Mouse (Mus musculus): Measurements from ENCODE around the gene Tmcc1.

Tmcc1 gene

GRCm38 (mm10) chr6:115991108-115991880 is 202.0 kb downstream of the Tmcc1 start:
- peak; percentile 68 for DNase-seq

GRCm38 (mm10) chr6:115990479-115990878 is 202.8 kb downstream of the Tmcc1 start:
- DNase-seq: no peak

GRCm38 (mm10) chr6:115990056-115990455 is 203.2 kb downstream of the Tmcc1 start:
- no peak for DNase-seq

GRCm38 (mm10) chr6:115989607-115990006 is 203.7 kb downstream of the Tmcc1 start:
- no peak for DNase-seq

DNA sequence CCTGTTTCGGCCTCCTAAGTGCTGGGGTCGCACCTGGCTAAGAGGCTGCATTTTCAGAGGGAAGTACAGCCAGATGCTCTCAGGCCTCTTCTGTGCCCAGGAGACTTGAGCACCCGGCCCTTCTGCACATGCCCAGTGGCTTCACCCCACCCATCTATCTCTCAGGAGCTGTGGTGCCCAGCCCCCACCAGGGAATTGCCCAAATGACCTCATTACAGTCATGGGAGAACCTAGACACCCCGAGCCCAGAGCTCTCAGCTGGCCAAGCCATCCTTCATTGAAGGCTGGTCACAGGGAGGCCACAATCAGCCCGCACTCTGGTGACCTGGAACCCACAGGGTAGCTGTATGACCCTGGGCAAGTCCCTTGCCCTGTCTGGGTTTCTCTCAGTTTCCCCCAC is 204.3 kb downstream of the Tmcc1 start:
- DNase-seq: no peak

- DNase-seq: no peak
Measured at GRCm38 (mm10) chr6:115987096-115987747, 206.1 kb downstream of the Tmcc1 start.

- DNase-seq: no peak
Measured at GRCm38 (mm10) chr6:115986472-115987095, 206.7 kb downstream of the Tmcc1 start.

DNA sequence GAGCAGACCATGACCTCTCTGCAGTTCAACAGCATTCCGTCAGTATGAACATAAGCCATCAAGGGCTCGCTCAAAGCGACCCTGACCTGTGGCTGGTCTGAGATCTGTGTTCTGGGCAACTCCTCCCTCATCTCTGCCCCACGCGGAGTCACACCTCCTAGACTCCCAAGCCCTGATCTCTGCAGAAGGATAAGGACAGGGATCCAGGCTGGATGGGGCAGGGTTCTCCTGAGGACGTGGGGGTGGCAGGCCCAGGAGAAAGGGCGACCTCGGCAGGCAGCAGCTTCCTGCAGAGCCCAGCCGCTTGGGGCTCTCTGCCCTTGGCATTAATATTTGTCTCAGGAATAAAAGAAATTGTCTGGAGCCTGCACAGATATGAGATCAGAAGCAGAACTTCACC is 207.7 kb downstream of the Tmcc1 start:
- no peak for DNase-seq

- no peak for DNase-seq
Measured at GRCm38 (mm10) chr6:115984580-115984979, 208.7 kb downstream of the Tmcc1 start.

- DNase-seq: peak; percentile 64
Measured at GRCm38 (mm10) chr6:115983306-115984038, 209.8 kb downstream of the Tmcc1 start.

- no peak for DNase-seq
Measured at GRCm38 (mm10) chr6:115982889-115983288, 210.4 kb downstream of the Tmcc1 start.

DNA sequence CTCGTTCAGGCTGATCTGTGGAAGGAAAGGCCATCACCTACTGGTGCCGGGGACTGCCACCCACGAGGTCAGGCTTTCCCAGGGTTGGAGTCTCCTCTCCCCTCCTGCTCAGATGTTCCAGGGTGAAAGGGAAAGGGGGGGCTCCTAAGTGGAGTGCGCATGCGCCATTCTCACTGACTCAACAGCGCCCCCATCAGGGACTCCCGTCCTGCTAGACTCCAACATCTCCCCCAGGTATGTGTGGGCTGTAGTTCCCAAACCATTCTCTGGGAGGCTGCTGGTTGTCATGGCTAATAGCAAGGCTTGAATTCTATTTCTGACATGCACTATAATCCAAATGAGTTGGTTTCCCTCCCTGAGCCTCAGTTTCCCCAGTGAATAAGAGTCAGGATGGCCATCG is 214.7 kb downstream of the Tmcc1 start:
- DNase-seq: no peak

- no peak for DNase-seq
Measured at GRCm38 (mm10) chr6:115977810-115978209, 215.5 kb downstream of the Tmcc1 start.

DNA sequence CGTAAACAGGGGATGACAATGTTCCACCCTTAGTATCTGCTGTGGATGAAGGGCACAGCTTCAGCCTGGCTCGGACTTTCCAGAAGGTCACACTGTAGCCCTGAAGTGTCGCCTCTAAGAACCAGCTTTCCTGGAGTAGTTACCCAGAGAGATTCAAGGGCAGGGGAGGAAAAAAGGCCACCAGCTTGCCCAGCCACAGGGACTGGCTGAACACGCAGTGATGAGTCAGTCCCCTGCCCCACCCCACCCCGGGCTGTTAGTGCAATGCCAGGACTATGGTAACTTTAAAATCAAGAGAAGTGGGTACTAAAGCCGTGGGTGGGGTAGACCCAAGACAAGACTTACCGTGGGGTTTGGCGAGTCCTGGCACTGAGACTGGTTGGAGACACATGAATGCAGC is 217.7 kb downstream of the Tmcc1 start:
- no peak for DNase-seq

- no peak for DNase-seq
Measured at GRCm38 (mm10) chr6:115973881-115974662, 219.2 kb downstream of the Tmcc1 start.

- DNase-seq: no peak
Measured at GRCm38 (mm10) chr6:115973139-115973875, 220.0 kb downstream of the Tmcc1 start.

DNA sequence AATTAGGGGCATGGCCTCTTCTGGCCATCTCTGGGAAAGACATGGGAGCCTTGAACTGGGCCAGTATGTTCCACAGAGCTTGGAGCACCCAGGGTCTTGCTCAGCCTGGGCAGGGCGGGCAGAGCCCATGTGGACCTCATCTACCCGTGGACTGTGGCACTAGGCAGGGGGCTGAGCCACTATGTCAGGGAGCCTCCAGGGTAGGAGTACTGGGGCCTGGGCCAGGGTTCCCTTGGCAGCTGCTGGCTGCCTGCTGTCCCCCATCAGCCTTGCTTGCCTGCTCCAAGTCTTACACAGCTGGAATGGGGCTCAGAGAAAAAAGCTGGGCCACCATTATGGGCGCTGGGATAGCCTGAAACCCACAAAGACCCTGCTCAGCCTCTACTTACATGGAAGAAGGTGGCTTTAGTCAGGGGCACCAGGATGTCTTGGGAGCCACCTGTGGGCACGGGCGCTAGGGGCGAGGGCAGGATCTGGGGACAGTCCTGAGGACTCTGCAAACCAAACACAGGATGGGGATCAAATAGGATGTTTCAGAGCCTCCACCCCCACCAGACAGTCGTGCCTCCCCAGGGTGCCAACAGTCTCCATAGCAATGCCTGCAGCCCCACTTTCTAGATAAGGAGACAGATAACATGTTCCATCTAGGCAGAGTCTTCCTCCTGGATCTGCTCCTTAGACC is 221.1 kb downstream of the Tmcc1 start:
- peak; percentile 57 for DNase-seq

DNA sequence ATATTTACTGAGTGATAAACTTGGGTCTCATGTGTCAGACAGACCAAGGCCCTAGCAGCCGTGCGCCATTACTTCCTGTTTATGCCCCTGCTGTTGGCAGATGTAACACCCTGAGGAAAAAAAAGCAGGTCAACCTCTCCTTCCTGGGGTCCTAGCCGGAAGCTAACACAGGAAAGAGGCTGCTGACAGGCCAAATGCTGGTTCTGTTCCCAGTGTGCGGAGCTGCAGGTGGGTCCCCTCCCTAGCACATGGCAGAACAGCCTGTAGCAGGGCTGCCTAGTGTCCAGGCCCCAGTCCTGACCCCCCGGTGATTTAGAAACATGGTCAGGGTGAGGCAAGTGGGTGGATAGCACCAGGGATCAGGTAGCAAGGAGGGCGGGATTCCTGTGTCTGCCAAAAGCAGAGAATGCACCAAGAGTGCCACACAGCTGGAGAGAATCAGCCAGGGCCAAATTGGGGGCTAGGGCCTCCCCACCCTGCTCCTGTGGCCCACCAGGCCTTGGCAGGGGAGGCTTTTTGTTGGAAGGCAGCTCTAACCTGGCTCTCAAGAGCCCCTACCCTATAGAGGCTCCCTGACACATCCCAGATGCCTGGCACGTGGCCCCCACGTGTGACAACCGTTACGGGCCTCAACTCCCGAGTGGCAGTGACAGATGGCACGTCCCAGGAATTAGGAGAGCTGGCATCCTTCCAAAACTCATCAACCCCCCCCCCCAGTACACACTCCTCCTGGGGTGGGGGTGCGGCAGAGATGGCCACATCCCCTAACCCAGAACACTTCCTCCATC is 221.8 kb downstream of the Tmcc1 start:
- peak; percentile 71 for DNase-seq

DNA sequence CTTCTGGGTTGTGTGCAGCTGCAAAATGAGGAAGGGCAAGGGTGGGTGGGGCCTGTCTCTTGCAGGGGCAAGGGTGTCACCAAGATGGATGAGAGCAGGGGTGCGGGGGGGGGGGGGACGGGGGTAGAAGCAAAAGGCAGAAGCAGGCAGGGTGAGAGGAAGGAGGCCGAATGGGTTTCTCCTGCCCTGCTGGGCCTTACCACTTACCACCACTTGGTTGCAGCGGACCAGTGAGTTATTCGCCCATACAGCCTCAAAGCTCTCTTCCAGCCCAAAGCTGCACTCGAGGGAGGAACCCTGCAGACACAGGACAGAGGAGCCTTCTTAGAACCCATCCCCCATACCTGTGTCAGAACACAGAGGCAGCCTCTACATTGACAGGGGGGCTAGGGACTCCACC is 223.3 kb downstream of the Tmcc1 start:
- DNase-seq: no peak

GRCm38 (mm10) chr6:115969103-115969502 is 224.2 kb downstream of the Tmcc1 start:
- no peak for DNase-seq
